Mouse (Mus musculus): ENCODE data around the gene Spata2. TPM values are rescaled to one million over a fixed set of nuclear protein-coding genes. Genes with fewer than 3 reads are reported as not detected.

The Spata2 gene
- polyA plus RNA-seq, 1 experiment from 2014 or later, result 4.9 TPM

DNA sequence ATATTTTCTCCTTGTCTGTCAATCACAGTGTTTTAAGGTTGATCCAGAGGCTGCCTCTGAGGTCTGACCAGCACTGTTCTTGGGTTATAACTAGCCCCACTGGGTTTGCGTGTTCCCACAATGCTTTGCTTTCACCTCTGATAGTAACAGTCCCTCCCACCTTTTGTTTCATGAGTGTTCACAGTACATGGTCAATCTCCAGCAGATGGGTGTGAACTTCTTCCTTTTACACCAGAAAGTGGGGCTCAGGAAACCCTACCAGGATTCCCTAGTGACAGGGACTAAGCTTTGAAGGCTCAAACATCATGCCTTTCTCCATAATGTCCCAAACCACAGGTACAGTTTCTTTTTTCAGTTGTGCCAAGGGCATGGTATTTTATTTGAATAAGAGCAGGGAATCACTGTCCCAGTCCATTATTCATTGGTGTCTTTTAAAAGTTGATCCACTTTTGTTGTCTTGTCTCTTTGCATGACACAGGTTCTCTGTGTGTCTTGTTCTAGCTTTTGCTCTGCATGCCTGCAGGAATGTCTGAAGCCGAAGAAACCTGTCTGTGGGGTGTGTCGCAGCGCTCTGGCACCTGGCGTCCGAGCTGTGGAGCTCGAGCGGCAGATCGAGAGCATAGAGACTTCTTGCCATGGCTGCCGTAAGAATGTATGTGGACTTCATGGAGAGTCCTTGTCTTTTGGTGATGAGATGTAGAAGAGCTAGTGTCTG is 14.0 kb upstream of the Spata2 start:
- no peaks in the 10 kb centered on the region for H3K27me3 ChIP-seq (ENCODE audit: insufficient read depth, low read length)
- DNase-seq, result no peak

DNA sequence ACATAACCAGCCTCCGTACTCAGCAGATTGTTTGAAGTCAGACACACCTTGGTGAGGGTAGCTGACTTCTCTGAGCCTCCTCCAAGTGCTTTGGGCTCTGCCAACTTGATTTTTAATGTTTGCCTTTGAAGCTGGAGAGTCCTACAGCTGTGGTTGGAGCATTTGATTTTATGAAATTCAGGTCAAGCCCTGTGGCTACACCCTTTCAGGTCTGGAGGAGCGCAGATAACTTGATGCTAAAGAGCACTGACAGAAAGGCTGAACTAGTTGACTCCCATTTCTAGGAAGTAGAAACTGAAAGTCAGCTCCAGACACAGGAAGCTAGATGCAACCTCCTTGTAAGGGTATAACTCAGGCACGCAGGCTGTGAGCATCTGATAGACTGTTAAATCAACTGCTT is 12.4 kb upstream of the Spata2 start:
- WGBS (ENCODE audit: insufficient replicate concordance), result 32% methylated on average over 3 of the region's 3 CpGs
- H3K36me3 ChIP-seq (replicated peaks; ENCODE audit: insufficient read depth, low read length), result peaks cover 35% of the 10 kb centered on the region
- peak overlapping the region; percentile 89 for H3K9ac ChIP-seq (replicated peaks)
- H3K27me3 ChIP-seq (ENCODE audit: insufficient read depth, low read length), result no peaks in the 10 kb centered on the region
- DNase-seq (peak; percentile 45), ATAC-seq (peak; percentile 65)
- H3K4me3 ChIP-seq (ENCODE audit: low read depth, low read length), result peak overlapping the region; percentile 98
- H3K27ac ChIP-seq (ENCODE audit: low read depth), result peak overlapping the region; percentile 88
- H3K9me3 ChIP-seq (ENCODE audit: low read length), result no peaks in the 10 kb centered on the region
- peak; percentile 63 for TF ChIP-seq EP300 (IDR thresholded peaks at IDR 0.05; ENCODE audit: low read depth)
- TF ChIP-seq CTCF (IDR thresholded peaks at IDR 0.05; ENCODE audit: low read depth), result no peak
- peaks cover 41% of the 10 kb centered on the region for H3K4me1 ChIP-seq (ENCODE audit: insufficient read depth)
- peak overlapping the region; percentile 91 for H3K4me2 ChIP-seq (ENCODE audit: low read depth, low read length)

More for the DNA sequence above, 14.0 kb upstream of the Spata2 start:
- no peak for ATAC-seq
- TF ChIP-seq EP300 (IDR thresholded peaks at IDR 0.05; ENCODE audit: low read depth), result no peak
- TF ChIP-seq CTCF (IDR thresholded peaks at IDR 0.05; ENCODE audit: low read depth), result no peak
- Histone ChIP-seq H3K4me2 (ENCODE audit: low read depth, low read length) (peak overlapping the region; percentile 91; the same call in 1 of the 2 replicates), H3K4me3 (ENCODE audit: low read depth, low read length) (no peak overlapping the region), H3K9me3 (ENCODE audit: low read length) (no peaks in the 10 kb centered on the region), H3K27ac (ENCODE audit: low read depth) (no peak overlapping the region), H3K4me1 (ENCODE audit: insufficient read depth) (peaks cover 48% of the 10 kb centered on the region), H3K9ac (replicated peaks) (no peak overlapping the region), H3K36me3 (replicated peaks; ENCODE audit: insufficient read depth, low read length) (peaks cover 50% of the 10 kb centered on the region)
- 93% methylated on average over 10 of the region's 10 CpGs for WGBS (ENCODE audit: insufficient replicate concordance)

DNA sequence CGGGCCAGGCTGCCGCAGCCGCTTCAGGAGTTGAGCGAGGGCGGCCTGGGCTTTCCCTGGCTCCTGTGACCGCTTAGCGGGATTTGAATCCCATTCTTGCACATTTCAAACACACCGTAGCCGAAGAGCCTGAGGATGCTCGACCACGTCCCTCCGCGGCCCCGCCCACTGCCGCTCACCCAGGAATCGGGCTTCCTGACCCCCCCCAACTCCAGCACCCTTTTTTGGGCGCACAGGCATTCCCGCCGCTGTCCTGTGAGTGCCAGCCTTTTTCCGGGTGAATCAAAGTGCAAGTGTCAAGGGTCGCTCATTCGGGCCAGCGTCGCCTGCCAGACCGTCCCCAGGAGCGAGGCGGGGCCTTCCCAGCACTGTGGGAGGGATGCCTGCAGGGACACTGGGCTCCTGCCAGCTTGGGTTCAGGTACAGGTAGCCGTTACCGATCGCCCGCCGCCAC is 11.2 kb upstream of the Spata2 start:
- Histone ChIP-seq H3K4me1 (ENCODE audit: insufficient read depth) (peaks cover 41% of the 10 kb centered on the region), H3K4me3 (ENCODE audit: low read depth, low read length) (peak overlapping the region; percentile 98), H3K27me3 (ENCODE audit: insufficient read depth, low read length) (no peaks in the 10 kb centered on the region), H3K4me2 (ENCODE audit: low read depth, low read length) (peak overlapping the region; percentile 91), H3K9ac (replicated peaks) (peak overlapping the region; percentile 89), H3K9me3 (ENCODE audit: low read length) (no peaks in the 10 kb centered on the region), H3K27ac (ENCODE audit: low read depth) (peak overlapping the region; percentile 88), H3K36me3 (replicated peaks; ENCODE audit: insufficient read depth, low read length) (peaks cover 24% of the 10 kb centered on the region)
- 2% methylated on average over 32 of the region's 32 CpGs for WGBS (ENCODE audit: insufficient replicate concordance)
- ATAC-seq (peak; percentile 63), DNase-seq (peak; percentile 83)
- TF ChIP-seq CTCF (IDR thresholded peaks at IDR 0.05; ENCODE audit: low read depth), result no peak
- no peak for TF ChIP-seq EP300 (IDR thresholded peaks at IDR 0.05; ENCODE audit: low read depth)

DNA sequence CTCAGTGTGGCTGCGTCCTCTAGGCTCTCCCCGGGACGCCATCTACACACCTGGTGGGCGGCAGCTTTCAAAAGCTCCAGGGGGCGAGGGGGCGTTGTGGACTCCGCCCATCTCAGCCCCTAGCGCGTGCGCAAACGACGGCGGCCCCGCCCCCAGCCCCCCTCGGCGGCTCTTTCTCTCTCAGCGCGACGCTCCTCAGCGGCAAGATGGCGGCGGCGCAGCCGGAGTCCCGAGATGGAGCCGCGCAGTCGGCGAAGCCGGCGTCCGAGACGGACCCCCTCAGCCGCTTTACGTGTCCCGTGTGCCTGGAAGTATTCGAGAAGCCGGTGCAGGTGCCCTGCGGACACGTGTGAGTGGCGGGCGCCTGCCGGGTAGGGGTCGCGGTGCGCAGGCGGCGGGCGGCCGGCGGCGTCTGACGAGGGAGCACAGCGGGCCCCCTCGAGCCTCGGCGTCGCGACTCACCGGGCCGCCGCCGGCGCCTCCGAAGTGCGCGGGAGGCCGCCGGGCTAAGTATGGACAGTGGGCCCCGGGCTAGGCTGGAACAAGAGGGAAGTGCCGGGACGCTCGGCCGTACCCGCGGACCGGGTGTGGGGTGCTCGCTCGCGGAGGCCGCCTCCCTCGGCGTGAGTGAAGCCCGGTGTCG is 10.7 kb upstream of the Spata2 start:
- peak overlapping the region; percentile 88 for H3K27ac ChIP-seq (ENCODE audit: low read depth)
- ATAC-seq (peak; percentile 72), DNase-seq (peak; percentile 91)
- peak overlapping the region; percentile 91 for H3K4me2 ChIP-seq (ENCODE audit: low read depth, low read length)
- H3K36me3 ChIP-seq (replicated peaks; ENCODE audit: insufficient read depth, low read length), result peaks cover 18% of the 10 kb centered on the region
- H3K9me3 ChIP-seq (ENCODE audit: low read length), result no peaks in the 10 kb centered on the region
- H3K4me1 ChIP-seq (ENCODE audit: insufficient read depth), result peaks cover 41% of the 10 kb centered on the region
- TF ChIP-seq EP300 (IDR thresholded peaks at IDR 0.05; ENCODE audit: low read depth) (no peak), CTCF (IDR thresholded peaks at IDR 0.05; ENCODE audit: low read depth) (no peak; the same call in none of the 2 replicates)
- WGBS (ENCODE audit: insufficient replicate concordance), result under 1% methylated on average over 79 of the region's 85 CpGs
- H3K27me3 ChIP-seq (ENCODE audit: insufficient read depth, low read length), result no peaks in the 10 kb centered on the region
- H3K4me3 ChIP-seq (ENCODE audit: low read depth, low read length), result peak overlapping the region; percentile 98
- H3K9ac ChIP-seq (replicated peaks), result peak overlapping the region; percentile 89

- no peaks in the 10 kb centered on the region for H3K27me3 ChIP-seq (ENCODE audit: insufficient read depth, low read length)
- ATAC-seq, result peak; percentile 58
- DNase-seq, result no peak
- H3K36me3 ChIP-seq (replicated peaks; ENCODE audit: insufficient read depth, low read length), result peaks cover 15% of the 10 kb centered on the region
- WGBS (ENCODE audit: insufficient replicate concordance), result 33% methylated on average over 13 of the region's 13 CpGs
- peak overlapping the region; percentile 89 for H3K9ac ChIP-seq (replicated peaks)
- peak overlapping the region; percentile 91 for H3K4me2 ChIP-seq (ENCODE audit: low read depth, low read length)
- H3K4me1 ChIP-seq (ENCODE audit: insufficient read depth), result peaks cover 41% of the 10 kb centered on the region
- TF ChIP-seq CTCF (IDR thresholded peaks at IDR 0.05; ENCODE audit: low read depth), result no peak; the same call in 1 of the 2 replicates
- no peaks in the 10 kb centered on the region for H3K9me3 ChIP-seq (ENCODE audit: low read length)
- H3K27ac ChIP-seq (ENCODE audit: low read depth), result peak overlapping the region; percentile 88
- H3K4me3 ChIP-seq (ENCODE audit: low read depth, low read length), result peak overlapping the region; percentile 98
These were observed 10.0 kb upstream of the Spata2 start for GRCm38 (mm10) chr2:167502554-167503252.

DNA sequence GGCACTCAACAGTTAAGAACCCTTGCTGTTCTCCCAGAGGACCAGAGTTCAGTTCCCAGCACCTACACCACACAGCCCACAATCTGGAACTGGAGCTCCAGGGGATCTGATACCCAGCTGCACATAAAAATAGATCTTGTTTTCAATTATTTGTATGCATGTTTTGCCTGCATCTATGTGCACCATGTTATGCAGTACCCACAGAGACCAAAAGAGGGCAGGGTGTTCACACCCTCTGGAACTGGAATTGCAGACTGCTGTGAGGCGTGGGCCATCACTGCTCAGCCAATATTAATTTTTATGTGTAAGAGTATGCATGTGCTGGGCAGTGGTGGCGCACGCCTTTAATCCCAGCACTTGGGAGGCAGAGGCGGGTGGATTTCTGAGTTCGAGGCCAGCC is 4.6 kb upstream of the Spata2 start:
- WGBS (ENCODE audit: insufficient replicate concordance), result 68% methylated on average over 5 of the region's 5 CpGs
- peaks cover 8% of the 10 kb centered on the region for H3K4me1 ChIP-seq (ENCODE audit: insufficient read depth)
- H3K4me2 ChIP-seq (ENCODE audit: low read depth, low read length), result no peak overlapping the region
- no peak for TF ChIP-seq EP300 (IDR thresholded peaks at IDR 0.05; ENCODE audit: low read depth)
- peak; percentile 83 for TF ChIP-seq CTCF (IDR thresholded peaks at IDR 0.05; ENCODE audit: low read depth)
- DNase-seq, result peak; percentile 74
- H3K9ac ChIP-seq (replicated peaks), result no peak overlapping the region
- H3K36me3 ChIP-seq (replicated peaks; ENCODE audit: insufficient read depth, low read length), result no peaks in the 10 kb centered on the region
- no peak overlapping the region for H3K4me3 ChIP-seq (ENCODE audit: low read depth, low read length)
- no peak overlapping the region for H3K27ac ChIP-seq (ENCODE audit: low read depth)
- H3K9me3 ChIP-seq (ENCODE audit: low read length), result no peaks in the 10 kb centered on the region
- no peaks in the 10 kb centered on the region for H3K27me3 ChIP-seq (ENCODE audit: insufficient read depth, low read length)
- ATAC-seq, result no peak
